ENCODE assay signal across 38 mouse cellular contexts in the genomic region with DNA sequence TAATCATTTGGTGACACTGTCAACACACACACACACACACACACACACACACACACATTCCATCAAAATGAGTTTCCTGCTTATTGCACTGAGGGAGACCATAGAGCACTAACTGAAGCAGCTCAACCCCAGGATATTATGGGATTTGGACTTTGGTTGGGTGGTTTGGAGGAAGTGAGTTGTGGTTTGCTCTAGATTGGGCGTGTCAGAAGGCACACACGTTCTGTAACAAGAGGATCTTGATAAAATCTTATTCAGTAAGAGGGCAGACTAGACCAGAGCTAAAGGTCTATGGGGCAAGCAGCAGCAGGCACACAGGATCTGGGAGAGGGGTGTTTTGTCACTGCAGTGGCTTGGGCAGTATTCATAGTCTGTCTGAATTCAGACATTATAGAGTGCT. TPM values are rescaled to one million over a fixed set of nuclear protein-coding genes. Genes with fewer than 3 reads are reported as not detected.
DNase-seq lines count a peak whose midpoint lies in the region; ATAC-seq and TF ChIP-seq lines count a peak whose summit lies in the region.
"Had no signal": no experiment of that assay in that cellular context is flagged by ENCODE, and none has a peak within 500 bp of the region (broad histone marks: within the 10 kb centered on the region; RNA-seq: fewer than 3 reads in every experiment).

No protein-coding gene starts in this region.

- TF ChIP-seq POLR2A in cortical plate, adult 2 months (IDR thresholded peaks at IDR 0.05; ENCODE audit: extremely low read depth, insufficient read depth, low read length) = no peak
- TF ChIP-seq POLR2A in small intestine, adult 2 months (IDR thresholded peaks at IDR 0.05; ENCODE audit: low read depth, low read length) = no peak

- H3K4me3 ChIP-seq in cortical plate, adult 2 months (ENCODE audit: insufficient read depth, low read length) = no peak overlapping the region
- H3K4me3 ChIP-seq in intestine, embryonic 16.5 days (ENCODE audit: low read length) = no peak overlapping the region
- no peak overlapping the region for H3K4me3 ChIP-seq in small intestine, adult 2 months (ENCODE audit: low read depth, low read length)
- H3K4me3 ChIP-seq in forebrain, embryonic 12.5 days (replicated peaks) = no peak overlapping the region
- H3K4me3 ChIP-seq: heart, embryonic 13.5 days; limb, embryonic 10.5 days; limb, embryonic 15.5 days; liver, embryonic 13.5 days; midbrain, embryonic 10.5 days; neural tube, embryonic 13.5 days; stomach, embryonic 15.5 days had no signal

- peak; percentile 33 for DNase-seq in 3T3-L1 (ENCODE audit: low read depth, low spot score)
- DNase-seq in Muller cell, postnatal 12 days (ENCODE audit: inconsistent ontology term) = no peak
- DNase-seq in gastrocnemius, postnatal 10 days = no peak
- DNase-seq: cerebellum, adult 11 months; cerebellum, adult 9-10 months; cerebellum, postnatal 36 days; gastrocnemius, postnatal 25 days; kidney, adult 2 months; kidney, postnatal 36 days; liver, embryonic 13.5 days; lung, adult 18-20 months; thymus, adult 18-20 months had no signal

- no peak for TF ChIP-seq CTCF in cortical plate, adult 2 months (IDR thresholded peaks at IDR 0.05; ENCODE audit: extremely low read depth, insufficient read depth, low read length)
- TF ChIP-seq CTCF in small intestine, adult 2 months (IDR thresholded peaks at IDR 0.05; ENCODE audit: extremely low read depth, insufficient read length, insufficient replicate concordance, low read depth, low read length) = no peak

- H3K27me3 ChIP-seq in intestine, embryonic 16.5 days (replicated peaks; ENCODE audit: control insufficient read depth, insufficient read depth, low read length) = no peaks in the 10 kb centered on the region
- H3K27me3 ChIP-seq in small intestine, adult 2 months (ENCODE audit: control insufficient read depth, insufficient read depth, low read length) = no peaks in the 10 kb centered on the region
- no peaks in the 10 kb centered on the region for H3K27me3 ChIP-seq in forebrain, embryonic 12.5 days
- H3K27me3 ChIP-seq: heart, embryonic 13.5 days; limb, embryonic 15.5 days; liver, embryonic 13.5 days; neural tube, embryonic 13.5 days; stomach, embryonic 15.5 days had no signal

- 39% methylated on average over 2 of the region's 2 CpGs for WGBS in intestine, embryonic 16.5 days
- 11% methylated on average over 2 of the region's 2 CpGs for WGBS in small intestine, adult 2 months
- WGBS in forebrain, embryonic 12.5 days = 66% methylated on average over 2 of the region's 2 CpGs

- no peaks in the 10 kb centered on the region for H3K9me3 ChIP-seq in intestine, embryonic 16.5 days (ENCODE audit: control insufficient read depth, low read length)
- H3K9me3 ChIP-seq in forebrain, embryonic 12.5 days = no peaks in the 10 kb centered on the region
- H3K9me3 ChIP-seq: G1E; heart, embryonic 13.5 days; limb, embryonic 10.5 days; limb, embryonic 15.5 days; liver, embryonic 13.5 days; midbrain, embryonic 10.5 days; neural tube, embryonic 13.5 days; stomach, embryonic 15.5 days had no signal

- no peaks in the 10 kb centered on the region; the same call in 1 of the 2 replicates for H3K4me1 ChIP-seq in cortical plate, adult 2 months (ENCODE audit: control insufficient read depth, insufficient read depth, low read length)
- no peaks in the 10 kb centered on the region for H3K4me1 ChIP-seq in intestine, embryonic 16.5 days (ENCODE audit: control insufficient read depth, insufficient read depth, low read length)
- peaks cover 9% of the 10 kb centered on the region; the same call in 1 of the 2 replicates for H3K4me1 ChIP-seq in small intestine, adult 2 months (ENCODE audit: control insufficient read depth, insufficient read depth, insufficient read length, low read length)
- no peaks in the 10 kb centered on the region for H3K4me1 ChIP-seq in forebrain, embryonic 12.5 days
- H3K4me1 ChIP-seq: heart, embryonic 13.5 days; limb, embryonic 10.5 days; limb, embryonic 15.5 days; liver, embryonic 13.5 days; midbrain, embryonic 10.5 days; neural tube, embryonic 13.5 days; stomach, embryonic 15.5 days had no signal

- peak; percentile 89 for ATAC-seq in intestine, embryonic 16.5 days
- no peak for ATAC-seq in forebrain, embryonic 12.5 days (ENCODE audit: low FRiP score)
- ATAC-seq: lung, postnatal 0 days; Patski had no signal

- no peaks in the 10 kb centered on the region for H3K36me3 ChIP-seq in intestine, embryonic 16.5 days (ENCODE audit: control insufficient read depth, insufficient read depth, low read length)
- no peaks in the 10 kb centered on the region for H3K36me3 ChIP-seq in small intestine, adult 2 months (ENCODE audit: control insufficient read depth, insufficient read depth, low read length)
- H3K36me3 ChIP-seq in forebrain, embryonic 12.5 days (replicated peaks) = no peaks in the 10 kb centered on the region
- H3K36me3 ChIP-seq: G1E; heart, embryonic 13.5 days; limb, embryonic 10.5 days; limb, embryonic 15.5 days; liver, embryonic 13.5 days; midbrain, embryonic 10.5 days; neural tube, embryonic 13.5 days; stomach, embryonic 15.5 days had no signal

- no peak overlapping the region for H3K4me2 ChIP-seq in intestine, embryonic 16.5 days (ENCODE audit: low read depth, low read length)
- H3K4me2 ChIP-seq in forebrain, embryonic 12.5 days = no peak overlapping the region
- H3K4me2 ChIP-seq: heart, embryonic 13.5 days; hindbrain, embryonic 14.5 days; limb, embryonic 15.5 days; liver, embryonic 13.5 days; neural tube, embryonic 13.5 days; stomach, embryonic 15.5 days had no signal

- peak overlapping the region; percentile 57 for H3K27ac ChIP-seq in cortical plate, adult 2 months (ENCODE audit: insufficient read depth, low read length)
- no peak overlapping the region for H3K27ac ChIP-seq in intestine, embryonic 16.5 days (ENCODE audit: low read length)
- H3K27ac ChIP-seq in small intestine, adult 2 months (ENCODE audit: insufficient read depth, low read depth, low read length) = peak overlapping the region; percentile 77
- no peak overlapping the region for H3K27ac ChIP-seq in forebrain, embryonic 12.5 days
- H3K27ac ChIP-seq: heart, embryonic 13.5 days; hindbrain, embryonic 14.5 days; limb, embryonic 10.5 days; limb, embryonic 15.5 days; liver, embryonic 13.5 days; macrophage; midbrain, embryonic 10.5 days; neural tube, embryonic 13.5 days; stomach, embryonic 15.5 days had no signal

- H3K9ac ChIP-seq in intestine, embryonic 16.5 days (ENCODE audit: low read depth, low read length) = no peak overlapping the region
- no peak overlapping the region for H3K9ac ChIP-seq in forebrain, embryonic 12.5 days
- H3K9ac ChIP-seq: heart, embryonic 13.5 days; hindbrain, embryonic 14.5 days; limb, embryonic 15.5 days; liver, embryonic 13.5 days; neural tube, embryonic 13.5 days; stomach, embryonic 15.5 days had no signal

RNA-seq across cellular contexts. Expression of gene Gm6268, which starts 10.6 kb away (rescaled TPM):
- polyA plus RNA-seq in cortical plate, adult 2 months (2012; rRNA removed) = not detected in 2 replicates
- not detected in 2 replicates for polyA plus RNA-seq in intestine, embryonic 16.5 days (2015; fragmentation: Nextera tagmentation; extraction: Ambion mirVana)
- polyA plus RNA-seq in small intestine, adult 2 months (2012; rRNA removed) = not detected in 2 replicates
- not detected in 2 replicates for polyA plus RNA-seq in forebrain, embryonic 12.5 days (2016; fragmentation: Nextera tagmentation; extraction: Ambion mirVana)
- not detected for total RNA-seq in gastrocnemius, postnatal 10 days (2021)
- total RNA-seq: adrenal gland, postnatal 14 days; G1E; gastrocnemius, postnatal 25 days; heart, adult 8-10 months; heart, postnatal 10 days; hematopoietic stem cell, adult 5-6 weeks; layer of hippocampus, adult 8-10 months; layer of hippocampus, postnatal 25 days; left cerebral cortex, postnatal 10 days; midbrain, postnatal 0 days had no signal
- polyA plus RNA-seq: embryonic facial prominence, embryonic 14.5 days; forebrain, embryonic 14.5 days; G1E; heart, embryonic 13.5 days; hindbrain, embryonic 14.5 days; kidney, adult 2 months; kidney, embryonic 16.5 days; limb, embryonic 10.5 days; limb, embryonic 15.5 days; liver, embryonic 13.5 days; lung, postnatal 0 days; macrophage; midbrain, embryonic 10.5 days; midbrain, postnatal 0 days; neural tube, embryonic 13.5 days; Patski; stomach, embryonic 15.5 days had no signal

Comparison
In these comparisons a context has a peak if more than half of its experiments do, and no peak if none do; other contexts are left out.
1. H3K27ac ChIP-seq: peak in cortical plate, adult 2 months (single experiment) and small intestine, adult 2 months (single experiment); none in intestine, embryonic 16.5 days (single experiment) and forebrain, embryonic 12.5 days (single experiment).